Mouse (Mus musculus) heart, embryonic 13.5 days (tissue): ENCODE measurements around the gene Lsamp. TPM values are rescaled to one million over a fixed set of nuclear protein-coding genes. Genes with fewer than 3 reads are reported as not detected.

Experiments
- ATAC-seq: fragments of 200-750 bp; cut with Nextera tagmentation; 2 replicates; pipeline ENCODE4 v1.8.0; 2017; ENCODE audit warnings: moderate TSS enrichment; ENCODE audit not compliant: insufficient number of reproducible peaks, low FRiP score, low TSS enrichment; ENCODE audit errors: extremely low read depth
- H3K27ac ChIP-seq: fragments of 300-500 bp; sonication (generic); replicated peaks from 2 replicates; pipeline ENCODE4 v1.5.1; 2015; ENCODE audit warnings: moderate library complexity, mild to moderate bottlenecking, inconsistent platforms
- H3K27me3 ChIP-seq: fragments of 300-500 bp; sonication (generic); replicated peaks from 2 replicates; pipeline ENCODE4 v1.6.1; 2015; ENCODE audit warnings: mild to moderate bottlenecking, inconsistent platforms
- H3K36me3 ChIP-seq: fragments of 300-500 bp; sonication (generic); 2 replicates; pipeline ENCODE4 v1.6.1; 2015; ENCODE audit warnings: mild to moderate bottlenecking, inconsistent platforms
- H3K4me1 ChIP-seq: fragments of 300-500 bp; sonication (generic); 2 replicates; pipeline ENCODE4 v1.6.1; 2015; ENCODE audit warnings: inconsistent platforms
- H3K4me2 ChIP-seq: fragments of 300-500 bp; sonication (generic); 2 replicates; pipeline ENCODE4 v1.6.1; 2015; ENCODE audit warnings: inconsistent platforms, mild to moderate bottlenecking, moderate library complexity
- H3K4me3 ChIP-seq: fragments of 300-500 bp; sonication (generic); 2 replicates; pipeline ENCODE4 v1.5.1; 2015; ENCODE audit warnings: moderate library complexity, mild to moderate bottlenecking, inconsistent platforms
- H3K9ac ChIP-seq: fragments of 300-500 bp; sonication (generic); 2 replicates; pipeline ENCODE4 v1.6.1; 2015; ENCODE audit warnings: inconsistent platforms, mild to moderate bottlenecking, moderate library complexity
- H3K9me3 ChIP-seq: fragments of 300-500 bp; sonication (generic); 2 replicates; pipeline ENCODE4 v1.6.1; 2016; ENCODE audit warnings: inconsistent platforms
- WGBS: fragments of 180-500 bp; shearing (Covaris S2); methylation state at CpG from one replicate; pipeline ENCODE4 v1.1.7; 2015; ENCODE audit warnings: mixed read lengths; 5-methylcytosine and 5-hydroxymethylcytosine counted together
- polyA plus RNA-seq: library from polyadenylated mRNA; unstranded; fragments of >200 nt; fragmentation: Nextera tagmentation; extraction: Ambion mirVana; gene quantifications from 2 replicates; pipeline ENCODE4 v1.2.1, GENCODE M21; 2015

Gene Lsamp
- polyA plus RNA-seq, 1 experiment from 2014 or later = 1.1 TPM

GRCm38 (mm10) chr16:40290132-40290531 lies 306.0 kb downstream of the Lsamp start:
- H3K4me1 ChIP-seq = no peaks in the 10 kb centered on the region
- no peak for ATAC-seq
- H3K27ac ChIP-seq = no peak overlapping the region
- H3K9me3 ChIP-seq = no peaks in the 10 kb centered on the region
- H3K4me3 ChIP-seq = no peak overlapping the region
- H3K36me3 ChIP-seq = no peaks in the 10 kb centered on the region
- H3K4me2 ChIP-seq = no peak overlapping the region
- H3K9ac ChIP-seq = no peak overlapping the region
- H3K27me3 ChIP-seq = no peaks in the 10 kb centered on the region
- WGBS = 68% methylated on average over 4 of the region's 4 CpGs

- Histone ChIP-seq H3K4me1 (no peaks in the 10 kb centered on the region), H3K9me3 (no peaks in the 10 kb centered on the region), H3K27ac (no peak overlapping the region), H3K9ac (no peak overlapping the region), H3K4me2 (no peak overlapping the region), H3K36me3 (no peaks in the 10 kb centered on the region), H3K27me3 (no peaks in the 10 kb centered on the region), H3K4me3 (no peak overlapping the region)
- no peak for ATAC-seq
- 67% methylated on average over 4 of the region's 4 CpGs for WGBS
Observed at GRCm38 (mm10) chr16:40294296-40294882, 310.2 kb downstream of the Lsamp start.

GRCm38 (mm10) chr16:40295240-40295639 lies 311.1 kb downstream of the Lsamp start:
- no peak for ATAC-seq
- 74% methylated on average over 7 of the region's 7 CpGs for WGBS
- no peaks in the 10 kb centered on the region for H3K9me3 ChIP-seq
- H3K4me2 ChIP-seq = no peak overlapping the region
- no peaks in the 10 kb centered on the region for H3K27me3 ChIP-seq
- no peaks in the 10 kb centered on the region for H3K4me1 ChIP-seq
- no peaks in the 10 kb centered on the region for H3K36me3 ChIP-seq
- no peak overlapping the region for H3K27ac ChIP-seq
- H3K4me3 ChIP-seq = no peak overlapping the region
- no peak overlapping the region for H3K9ac ChIP-seq

GRCm38 (mm10) chr16:40307666-40308065 lies 323.5 kb downstream of the Lsamp start:
- no peak overlapping the region for H3K4me3 ChIP-seq
- no peaks in the 10 kb centered on the region for H3K9me3 ChIP-seq
- no peak for ATAC-seq
- H3K4me1 ChIP-seq = no peaks in the 10 kb centered on the region
- no peaks in the 10 kb centered on the region for H3K36me3 ChIP-seq
- 47% methylated on average over 2 of the region's 2 CpGs for WGBS
- H3K27ac ChIP-seq = no peak overlapping the region
- no peak overlapping the region for H3K4me2 ChIP-seq
- H3K9ac ChIP-seq = no peak overlapping the region
- no peaks in the 10 kb centered on the region for H3K27me3 ChIP-seq

GRCm38 (mm10) chr16:40316199-40316598 lies 332.0 kb downstream of the Lsamp start:
- H3K4me3 ChIP-seq = no peak overlapping the region
- no peak overlapping the region for H3K4me2 ChIP-seq
- H3K9ac ChIP-seq = no peak overlapping the region
- H3K9me3 ChIP-seq = no peaks in the 10 kb centered on the region
- no peak overlapping the region for H3K27ac ChIP-seq
- no peaks in the 10 kb centered on the region for H3K36me3 ChIP-seq
- WGBS = 71% methylated on average over 2 of the region's 2 CpGs
- no peak for ATAC-seq
- H3K4me1 ChIP-seq = no peaks in the 10 kb centered on the region
- no peaks in the 10 kb centered on the region for H3K27me3 ChIP-seq

GRCm38 (mm10) chr16:40324811-40325210 lies 340.6 kb downstream of the Lsamp start:
- no peaks in the 10 kb centered on the region for H3K9me3 ChIP-seq
- H3K4me1 ChIP-seq = no peaks in the 10 kb centered on the region
- ATAC-seq = no peak
- no peak overlapping the region for H3K4me2 ChIP-seq
- H3K27ac ChIP-seq = no peak overlapping the region
- H3K27me3 ChIP-seq = no peaks in the 10 kb centered on the region
- no peak overlapping the region for H3K4me3 ChIP-seq
- H3K36me3 ChIP-seq = no peaks in the 10 kb centered on the region
- H3K9ac ChIP-seq = no peak overlapping the region
- WGBS = 69% methylated on average over 3 of the region's 3 CpGs

- Histone ChIP-seq H3K9me3 (no peaks in the 10 kb centered on the region), H3K27ac (no peak overlapping the region), H3K4me1 (no peaks in the 10 kb centered on the region), H3K27me3 (no peaks in the 10 kb centered on the region), H3K4me2 (no peak overlapping the region), H3K4me3 (no peak overlapping the region), H3K9ac (no peak overlapping the region), H3K36me3 (no peaks in the 10 kb centered on the region)
- WGBS = 69% methylated on average over 7 of the region's 7 CpGs
- ATAC-seq = no peak
Observed at GRCm38 (mm10) chr16:40328249-40328820, 344.2 kb downstream of the Lsamp start.

GRCm38 (mm10) chr16:40369677-40370076 lies 385.5 kb downstream of the Lsamp start:
- H3K4me1 ChIP-seq = no peaks in the 10 kb centered on the region
- H3K27me3 ChIP-seq = no peaks in the 10 kb centered on the region
- ATAC-seq = no peak

GRCm38 (mm10) chr16:40371291-40371690 lies 387.1 kb downstream of the Lsamp start:
- Histone ChIP-seq H3K27me3 (no peaks in the 10 kb centered on the region), H3K9ac (no peak overlapping the region), H3K9me3 (no peaks in the 10 kb centered on the region), H3K4me1 (no peaks in the 10 kb centered on the region), H3K27ac (no peak overlapping the region), H3K4me3 (no peak overlapping the region), H3K36me3 (no peaks in the 10 kb centered on the region), H3K4me2 (no peak overlapping the region)
- no peak for ATAC-seq
- WGBS = 84% methylated on average over 1 of the region's 1 CpGs

More at GRCm38 (mm10) chr16:40369677-40370076, 385.5 kb downstream of the Lsamp start:
- H3K9me3 ChIP-seq = no peaks in the 10 kb centered on the region
- no peak overlapping the region for H3K27ac ChIP-seq
- H3K36me3 ChIP-seq = no peaks in the 10 kb centered on the region
- WGBS = 75% methylated on average over 5 of the region's 5 CpGs
- H3K9ac ChIP-seq = no peak overlapping the region
- no peak overlapping the region for H3K4me2 ChIP-seq
- no peak overlapping the region for H3K4me3 ChIP-seq

- H3K9ac ChIP-seq = no peak overlapping the region
- no peak overlapping the region for H3K27ac ChIP-seq
- no peaks in the 10 kb centered on the region for H3K27me3 ChIP-seq
- WGBS = 76% methylated on average over 4 of the region's 4 CpGs
- H3K4me2 ChIP-seq = no peak overlapping the region
- H3K9me3 ChIP-seq = no peaks in the 10 kb centered on the region
- H3K4me1 ChIP-seq = no peaks in the 10 kb centered on the region
- ATAC-seq = no peak
- no peak overlapping the region for H3K4me3 ChIP-seq
- no peaks in the 10 kb centered on the region for H3K36me3 ChIP-seq
Observed at GRCm38 (mm10) chr16:40375314-40375713, 391.2 kb downstream of the Lsamp start.

GRCm38 (mm10) chr16:40377129-40377799 lies 393.1 kb downstream of the Lsamp start:
- no peak overlapping the region for H3K4me2 ChIP-seq
- no peaks in the 10 kb centered on the region for H3K27me3 ChIP-seq
- no peak overlapping the region for H3K4me3 ChIP-seq
- H3K9me3 ChIP-seq = no peaks in the 10 kb centered on the region
- H3K4me1 ChIP-seq = no peaks in the 10 kb centered on the region
- no peak overlapping the region for H3K9ac ChIP-seq
- H3K27ac ChIP-seq = no peak overlapping the region
- 76% methylated on average over 6 of the region's 6 CpGs for WGBS
- H3K36me3 ChIP-seq = no peaks in the 10 kb centered on the region
- no peak for ATAC-seq

GRCm38 (mm10) chr16:40392106-40392505 lies 407.9 kb downstream of the Lsamp start:
- H3K36me3 ChIP-seq = no peaks in the 10 kb centered on the region
- H3K9ac ChIP-seq = no peak overlapping the region
- no peak overlapping the region for H3K27ac ChIP-seq
- H3K4me3 ChIP-seq = no peak overlapping the region
- no peaks in the 10 kb centered on the region for H3K4me1 ChIP-seq
- H3K4me2 ChIP-seq = no peak overlapping the region
- ATAC-seq = no peak
- 78% methylated on average over 4 of the region's 4 CpGs for WGBS
- H3K27me3 ChIP-seq = no peaks in the 10 kb centered on the region
- no peaks in the 10 kb centered on the region for H3K9me3 ChIP-seq
